Mouse (Mus musculus) intestine, postnatal 0 days (tissue): ENCODE measurements around the gene Atp1a1. TPM values are rescaled to one million over a fixed set of nuclear protein-coding genes. Genes with fewer than 3 reads are reported as not detected.

Experiments
- ATAC-seq: fragments of 200-750 bp; cut with Nextera tagmentation; 2 replicates; pipeline ENCODE4 v1.8.0; 2017; ENCODE audit warnings: mild to moderate bottlenecking, moderate TSS enrichment, moderate library complexity
- H3K27ac ChIP-seq: fragments of 300-500 bp; sonication (generic); 2 replicates; pipeline ENCODE4 v1.5.1; 2014; ENCODE audit warnings: mild to moderate bottlenecking, low read depth, low read length, moderate library complexity
- H3K27me3 ChIP-seq: fragments of 300-500 bp; sonication (generic); replicated peaks from 2 replicates; pipeline ENCODE4 v1.6.1; 2014; ENCODE audit warnings: low read length, mixed read lengths; ENCODE audit not compliant: control insufficient read depth, insufficient read depth
- H3K36me3 ChIP-seq: fragments of 300-500 bp; sonication (generic); 2 replicates; pipeline ENCODE4 v1.6.1; 2014; ENCODE audit warnings: mild to moderate bottlenecking, moderate library complexity; ENCODE audit not compliant: control insufficient read depth, insufficient read depth
- H3K4me1 ChIP-seq: fragments of 300-500 bp; sonication (generic); replicated peaks from 2 replicates; pipeline ENCODE4 v1.6.1; 2014; ENCODE audit warnings: antibody characterized with exemption, low read length, mixed read lengths; ENCODE audit not compliant: control insufficient read depth, insufficient read depth
- H3K4me2 ChIP-seq: fragments of 300-500 bp; sonication (generic); replicated peaks from 2 replicates; pipeline ENCODE4 v1.6.1; 2014; ENCODE audit warnings: low read depth, mild to moderate bottlenecking, moderate library complexity
- H3K4me3 ChIP-seq: fragments of 300-500 bp; sonication (generic); 2 replicates; pipeline ENCODE4 v1.5.1; 2014; ENCODE audit warnings: low read depth, low read length
- H3K9ac ChIP-seq: fragments of 300-500 bp; sonication (generic); 2 replicates; pipeline ENCODE4 v1.6.1; 2014; ENCODE audit warnings: mild to moderate bottlenecking, low read depth, low read length
- H3K9me3 ChIP-seq: fragments of 300-500 bp; sonication (generic); 2 replicates; pipeline ENCODE4 v1.6.1; 2016; ENCODE audit warnings: mixed run types; ENCODE audit not compliant: control insufficient read depth
- CTCF ChIP-seq: sonication (generic); IDR thresholded peaks from 2 replicates; pipeline ENCODE4 v1.5.1; 2016; ENCODE audit warnings: low read depth, mild to moderate bottlenecking, control low read depth, antibody characterized with exemption, moderate library complexity
- WGBS: fragments of 180-500 bp; shearing (Covaris S2); extraction: QIAGEN DNeasy Blood & Tissue Kit; methylation state at CpG from one replicate; pipeline ENCODE4 v1.1.7; 2014; 5-methylcytosine and 5-hydroxymethylcytosine counted together
- polyA plus RNA-seq: library from polyadenylated mRNA; unstranded; fragments of >200 nt; fragmentation: Nextera tagmentation; extraction: Ambion mirVana; gene quantifications from 2 replicates; pipeline ENCODE4 v1.2.1, GENCODE M21; 2015

Atp1a1 gene
- polyA plus RNA-seq, 1 experiment from 2014 or later, result 318 TPM

- Histone ChIP-seq H3K4me2 (peak overlapping the region; percentile 35), H3K36me3 (peaks cover 35% of the 10 kb centered on the region)
Measured at GRCm38 (mm10) chr3:101597317-101598096, 7.0 kb downstream of the Atp1a1 start.

GRCm38 (mm10) chr3:101596686-101597085 lies 7.8 kb downstream of the Atp1a1 start:
- 0 out of 2 replicates have a peak overlapping the region, but pooled peaks have one; percentile 24 for H3K4me2 ChIP-seq
- no peak for TF ChIP-seq CTCF
- no peaks in the 10 kb centered on the region for H3K9me3 ChIP-seq
- WGBS, result 36% methylated on average over 8 of the region's 8 CpGs
- no peak overlapping the region for H3K9ac ChIP-seq
- peaks cover 30% of the 10 kb centered on the region for H3K4me1 ChIP-seq
- no peaks in the 10 kb centered on the region for H3K27me3 ChIP-seq
- H3K27ac ChIP-seq, result peak overlapping the region; percentile 54; the same call in 1 of the 2 replicates
- H3K4me3 ChIP-seq, result no peak overlapping the region
- no peak for ATAC-seq
- H3K36me3 ChIP-seq, result peaks cover 44% of the 10 kb centered on the region

More at GRCm38 (mm10) chr3:101597317-101598096, 7.0 kb downstream of the Atp1a1 start:
- Histone ChIP-seq H3K9me3 (no peaks in the 10 kb centered on the region), H3K27ac (peak overlapping the region; percentile 54), H3K4me3 (no peak overlapping the region), H3K9ac (no peak overlapping the region), H3K27me3 (no peaks in the 10 kb centered on the region), H3K4me1 (peaks cover 30% of the 10 kb centered on the region)
- TF ChIP-seq CTCF, result no peak
- no peak for ATAC-seq
- 38% methylated on average over 10 of the region's 10 CpGs for WGBS

GRCm38 (mm10) chr3:101595866-101596630 lies 8.4 kb downstream of the Atp1a1 start:
- Histone ChIP-seq H3K4me1 (peaks cover 30% of the 10 kb centered on the region), H3K9ac (no peak overlapping the region), H3K4me2 (0 out of 2 replicates have a peak overlapping the region, but pooled peaks have one; percentile 24), H3K9me3 (no peaks in the 10 kb centered on the region), H3K36me3 (peaks cover 50% of the 10 kb centered on the region), H3K27ac (peak overlapping the region; percentile 54; the same call in 1 of the 2 replicates), H3K27me3 (no peaks in the 10 kb centered on the region), H3K4me3 (no peak overlapping the region)
- TF ChIP-seq CTCF, result no peak
- 55% methylated on average over 14 of the region's 14 CpGs for WGBS
- ATAC-seq, result peak; percentile 42

GRCm38 (mm10) chr3:101594982-101595381 lies 9.5 kb downstream of the Atp1a1 start:
- H3K27me3 ChIP-seq, result no peaks in the 10 kb centered on the region
- no peaks in the 10 kb centered on the region for H3K9me3 ChIP-seq
- ATAC-seq, result no peak
- no peak for TF ChIP-seq CTCF
- no peak overlapping the region for H3K9ac ChIP-seq
- peaks cover 61% of the 10 kb centered on the region for H3K36me3 ChIP-seq
- peaks cover 30% of the 10 kb centered on the region for H3K4me1 ChIP-seq
- H3K4me3 ChIP-seq, result no peak overlapping the region
- no peak overlapping the region for H3K4me2 ChIP-seq
- WGBS, result 76% methylated on average over 5 of the region's 5 CpGs
- no peak overlapping the region for H3K27ac ChIP-seq

GRCm38 (mm10) chr3:101593266-101593651 lies 11.2 kb downstream of the Atp1a1 start:
- no peak for ATAC-seq
- no peaks in the 10 kb centered on the region for H3K27me3 ChIP-seq
- 85% methylated on average over 7 of the region's 7 CpGs for WGBS
- H3K4me3 ChIP-seq, result no peak overlapping the region
- TF ChIP-seq CTCF, result no peak
- no peak overlapping the region for H3K9ac ChIP-seq
- peaks cover 18% of the 10 kb centered on the region for H3K4me1 ChIP-seq
- H3K9me3 ChIP-seq, result no peaks in the 10 kb centered on the region
- peaks cover 72% of the 10 kb centered on the region for H3K36me3 ChIP-seq
- no peak overlapping the region for H3K27ac ChIP-seq
- H3K4me2 ChIP-seq, result no peak overlapping the region
